Mouse (Mus musculus): Measurements from ENCODE around the gene 4930558K02Rik.

GRCm38 (mm10) chr1:161925281-161925805 is 54.1 kb downstream of the 4930558K02Rik start:
- TF ChIP-seq POLR2A (IDR thresholded peaks at IDR 0.05; ENCODE audit: insufficient read length, low read depth) (no peak), REST (IDR thresholded peaks at IDR 0.05; ENCODE audit: insufficient read depth, insufficient read length) (no peak), MYOD1 (IDR thresholded peaks at IDR 0.05; ENCODE audit: control insufficient read depth in 1 of 3, insufficient read length in 2 of 3, low read depth in 2 of 3) (no peak), MYOG (IDR thresholded peaks at IDR 0.05; ENCODE audit: control insufficient read depth in 1 of 3, insufficient read depth in 1 of 3, insufficient read length in 2 of 3, low read depth in 2 of 3) (no peak), TCF3 (IDR thresholded peaks at IDR 0.05; ENCODE audit: insufficient read length, low read depth) (no peak)
